Comparison of ENCODE assay signal across 8 mouse cellular contexts in genomic region chr12:26444054-26444453, GRCm38 (mm10). TPM values are rescaled to one million over a fixed set of nuclear protein-coding genes. Genes with fewer than 3 reads are reported as not detected.
DNase-seq lines count a peak whose midpoint lies in the region; ATAC-seq and TF ChIP-seq lines count a peak whose summit lies in the region.

No protein-coding gene starts in this region.

- H3K36me3 ChIP-seq in neural tube, embryonic 15.5 days, result no peaks in the 10 kb centered on the region
- no peaks in the 10 kb centered on the region for H3K36me3 ChIP-seq in embryonic facial prominence, embryonic 14.5 days (ENCODE audit: control insufficient read depth, insufficient read depth, low read length)
- no peaks in the 10 kb centered on the region for H3K36me3 ChIP-seq in liver, embryonic 13.5 days

- no peaks in the 10 kb centered on the region for H3K9me3 ChIP-seq in neural tube, embryonic 15.5 days (replicated peaks)
- H3K9me3 ChIP-seq in embryonic facial prominence, embryonic 14.5 days (ENCODE audit: control insufficient read depth, low read length), result no peaks in the 10 kb centered on the region
- H3K9me3 ChIP-seq in liver, embryonic 13.5 days (replicated peaks), result no peaks in the 10 kb centered on the region

- no peak for ATAC-seq in neural tube, embryonic 15.5 days (ENCODE audit: low FRiP score)
- no peak for ATAC-seq in embryonic facial prominence, embryonic 14.5 days (ENCODE audit: low read depth)
- peak; percentile 85 for ATAC-seq in inflammation-experienced regulatory T-cells, adult 6 months
- no peak for ATAC-seq in liver, embryonic 13.5 days (ENCODE audit: low read depth)

- peak; percentile 57 for TF ChIP-seq CTCF in bone marrow, adult 2 months (IDR thresholded peaks at IDR 0.05; ENCODE audit: control insufficient read depth, insufficient read depth, low read length)

- no peak overlapping the region for H3K4me2 ChIP-seq in neural tube, embryonic 15.5 days
- H3K4me2 ChIP-seq in embryonic facial prominence, embryonic 14.5 days (ENCODE audit: low read depth, low read length), result no peak overlapping the region
- H3K4me2 ChIP-seq in liver, embryonic 13.5 days, result no peak overlapping the region

- no peak overlapping the region for H3K9ac ChIP-seq in neural tube, embryonic 15.5 days (replicated peaks)
- no peak overlapping the region for H3K9ac ChIP-seq in embryonic facial prominence, embryonic 14.5 days (ENCODE audit: low read depth, low read length)
- H3K9ac ChIP-seq in liver, embryonic 13.5 days, result no peak overlapping the region

- peak; percentile 60 for DNase-seq in neural tube, embryonic 10.5 days (ENCODE audit: extremely low spot score, low spot score)
- peak; percentile 82 for DNase-seq in embryonic facial prominence, embryonic 14.5 days (ENCODE audit: low spot score)
- DNase-seq in liver, embryonic 13.5 days, result peak; percentile 28
- DNase-seq in right cerebral cortex, postnatal 10 days (ENCODE audit: low spot score in 2 of 2), result peak; percentile 71 to 82
- peak; percentile 72 for DNase-seq in urinary bladder, postnatal 25 days (ENCODE audit: low spot score)

- no peak for TF ChIP-seq POLR2A in bone marrow, adult 2 months (IDR thresholded peaks at IDR 0.05; ENCODE audit: borderline replicate concordance, control insufficient read depth, low read depth, low read length)

- no peaks in the 10 kb centered on the region for H3K4me1 ChIP-seq in neural tube, embryonic 15.5 days
- no peaks in the 10 kb centered on the region; the same call in 1 of the 2 replicates for H3K4me1 ChIP-seq in bone marrow, adult 2 months (ENCODE audit: control insufficient read depth, insufficient read depth, low read length)
- no peaks in the 10 kb centered on the region for H3K4me1 ChIP-seq in embryonic facial prominence, embryonic 14.5 days (ENCODE audit: control insufficient read depth, insufficient read depth, low read length)
- H3K4me1 ChIP-seq in liver, embryonic 13.5 days (replicated peaks), result no peaks in the 10 kb centered on the region

- H3K4me3 ChIP-seq in neural tube, embryonic 15.5 days (replicated peaks), result no peak overlapping the region
- H3K4me3 ChIP-seq in bone marrow, adult 2 months (replicated peaks; ENCODE audit: control insufficient read depth, low read depth, low read length), result no peak overlapping the region
- H3K4me3 ChIP-seq in embryonic facial prominence, embryonic 14.5 days (ENCODE audit: low read depth, low read length), result no peak overlapping the region
- H3K4me3 ChIP-seq in liver, embryonic 13.5 days (replicated peaks), result no peak overlapping the region

- no peaks in the 10 kb centered on the region for H3K27me3 ChIP-seq in neural tube, embryonic 15.5 days (replicated peaks)
- H3K27me3 ChIP-seq in embryonic facial prominence, embryonic 14.5 days (replicated peaks; ENCODE audit: control insufficient read depth, insufficient read depth, low read length), result no peaks in the 10 kb centered on the region
- no peaks in the 10 kb centered on the region for H3K27me3 ChIP-seq in liver, embryonic 13.5 days

- 0% methylated on average over 2 of the region's 2 CpGs for WGBS in neural tube, embryonic 15.5 days
- 0% methylated on average over 2 of the region's 2 CpGs for whole genome bisulfite sequencing in bone marrow, adult 2 months
- WGBS in embryonic facial prominence, embryonic 14.5 days, result 2% methylated on average over 2 of the region's 2 CpGs
- WGBS in liver, embryonic 13.5 days (ENCODE audit: insufficient replicate concordance), result 0% methylated on average over 2 of the region's 2 CpGs

- H3K27ac ChIP-seq in neural tube, embryonic 15.5 days (replicated peaks), result no peak overlapping the region
- no peak overlapping the region for H3K27ac ChIP-seq in bone marrow, adult 2 months (ENCODE audit: control insufficient read depth, insufficient read depth, low read depth, low read length, poor library complexity)
- H3K27ac ChIP-seq in embryonic facial prominence, embryonic 14.5 days (replicated peaks; ENCODE audit: low read depth, low read length), result no peak overlapping the region
- no peak overlapping the region for H3K27ac ChIP-seq in liver, embryonic 13.5 days

RNA-seq across cellular contexts. Expression of gene Rsad2, which starts 12.2 kb away (rescaled TPM):
- polyA plus RNA-seq in neural tube, embryonic 15.5 days (2015; fragmentation: Nextera tagmentation; extraction: Ambion mirVana), result 0.32 and 1.6 TPM in 2 replicates
- polyA plus RNA-seq in bone marrow, adult 2 months (2011; ENCODE audit: insufficient read depth, insufficient read length, low replicate concordance, missing spikeins), result 114 and 157 TPM in 2 replicates
- polyA plus RNA-seq in embryonic facial prominence, embryonic 14.5 days (2014; fragmentation: Nextera tagmentation; extraction: Ambion mirVana), result 1.0 and 2.4 TPM in 2 replicates
- 1 to 10 TPM; 2.8 to 4.0 (median 3.0) TPM for polyA plus RNA-seq in inflammation-experienced regulatory T-cells, adult 6 months (2017; shearing (Covaris generic))
- polyA plus RNA-seq in liver, embryonic 13.5 days (2015; fragmentation: Nextera tagmentation; extraction: Ambion mirVana), result 1.3 and 2.0 TPM in 2 replicates

RNA-seq across cellular contexts. Expression of gene Cmpk2, which starts 24.9 kb away (rescaled TPM):
- 20.2 and 25.4 TPM in 2 replicates for polyA plus RNA-seq in neural tube, embryonic 15.5 days (2015; fragmentation: Nextera tagmentation; extraction: Ambion mirVana)
- 24.7 and 27.8 TPM in 2 replicates for polyA plus RNA-seq in bone marrow, adult 2 months (2011; ENCODE audit: insufficient read depth, insufficient read length, low replicate concordance, missing spikeins)
- polyA plus RNA-seq in embryonic facial prominence, embryonic 14.5 days (2014; fragmentation: Nextera tagmentation; extraction: Ambion mirVana), result 7.2 and 10.3 TPM in 2 replicates
- 10 to 100 TPM in 1 of 3 experiments, 1 to 10 TPM in 2; 4.2 to 13.0 (median 4.4) TPM for polyA plus RNA-seq in inflammation-experienced regulatory T-cells, adult 6 months (2017; shearing (Covaris generic))
- polyA plus RNA-seq in liver, embryonic 13.5 days (2015; fragmentation: Nextera tagmentation; extraction: Ambion mirVana), result 8.6 and 9.1 TPM in 2 replicates

RNA-seq across cellular contexts. Expression of gene Rnf144a, which starts 29.0 kb away (rescaled TPM):
- 25.7 and 27.5 TPM in 2 replicates for polyA plus RNA-seq in neural tube, embryonic 15.5 days (2015; fragmentation: Nextera tagmentation; extraction: Ambion mirVana)
- polyA plus RNA-seq in bone marrow, adult 2 months (2011; ENCODE audit: insufficient read depth, insufficient read length, low replicate concordance, missing spikeins), result 7.6 and 13.2 TPM in 2 replicates
- 24.8 and 31.7 TPM in 2 replicates for polyA plus RNA-seq in embryonic facial prominence, embryonic 14.5 days (2014; fragmentation: Nextera tagmentation; extraction: Ambion mirVana)
- polyA plus RNA-seq in inflammation-experienced regulatory T-cells, adult 6 months (2017; shearing (Covaris generic)), result 1 to 10 TPM; 1.3 to 4.6 (median 3.6) TPM
- 1.6 and 2.8 TPM in 2 replicates for polyA plus RNA-seq in liver, embryonic 13.5 days (2015; fragmentation: Nextera tagmentation; extraction: Ambion mirVana)

Comparison
In these comparisons a context has a peak if more than half of its experiments do, and no peak if none do; other contexts are left out.
1. DNase-seq: peak in every context shown above with its lines; median percentile 82 in embryonic facial prominence, embryonic 14.5 days; 76 in right cerebral cortex, postnatal 10 days; 72 in urinary bladder, postnatal 25 days; 60 in neural tube, embryonic 10.5 days; 28 in liver, embryonic 13.5 days.
2. RNA of gene Rsad2, which starts 12.2 kb away (polyA plus RNA-seq): 114 to 157 TPM in bone marrow, adult 2 months; 2.8 to 4.0 TPM in inflammation-experienced regulatory T-cells, adult 6 months, 1.0 to 2.4 TPM in embryonic facial prominence, embryonic 14.5 days, 1.3 to 2.0 TPM in liver, embryonic 13.5 days and 0.32 to 1.6 TPM in neural tube, embryonic 15.5 days; every median in the first group is over 10 times any median in the second.